Comparison of ENCODE assay signal across 20 mouse cellular contexts in the genomic region with DNA sequence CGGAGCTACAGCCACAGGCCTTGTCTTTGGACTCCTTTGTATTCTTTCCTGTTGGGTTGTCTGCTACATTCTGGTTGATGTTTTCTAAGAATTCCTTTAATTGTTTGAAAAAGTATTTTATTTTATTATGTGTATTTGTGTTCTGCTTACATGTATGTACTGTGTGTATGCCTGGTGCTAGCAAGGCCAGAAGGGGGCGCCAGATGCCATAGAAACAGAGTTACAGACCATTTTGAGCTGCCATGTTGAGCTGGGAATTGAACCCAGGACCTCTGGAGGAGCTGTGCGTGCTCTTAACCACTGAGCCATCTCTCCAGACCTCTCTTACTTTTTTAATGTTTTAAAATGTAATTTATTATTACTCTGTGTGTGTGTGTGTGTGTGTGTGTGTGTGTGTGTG.
DNase-seq lines count a peak whose midpoint lies in the region; ATAC-seq and TF ChIP-seq lines count a peak whose summit lies in the region.
"Had no signal": no experiment of that assay in that cellular context is flagged by ENCODE, and none has a peak within 500 bp of the region (broad histone marks: within the 10 kb centered on the region; RNA-seq: fewer than 3 reads in every experiment).

No protein-coding gene starts in this region.

- H3K79me2 ChIP-seq in heart, adult 2 months (replicated peaks; ENCODE audit: control insufficient read depth, insufficient read depth, low read length) = no peaks in the 10 kb centered on the region
- no peaks in the 10 kb centered on the region for H3K79me2 ChIP-seq in liver, adult 2 months (ENCODE audit: control insufficient read depth, insufficient read depth, low read length)

- no peak overlapping the region for H3K27ac ChIP-seq in heart, adult 2 months
- no peak overlapping the region for H3K27ac ChIP-seq in heart, embryonic 11.5 days (ENCODE audit: low read depth, low read length)
- H3K27ac ChIP-seq in liver, adult 2 months (replicated peaks; ENCODE audit: insufficient read depth, low read depth, low read length) = no peak overlapping the region
- H3K27ac ChIP-seq in liver, embryonic 11.5 days (ENCODE audit: low read depth, low read length) = no peak overlapping the region
- H3K27ac ChIP-seq in liver, embryonic 14.5 days = no peak overlapping the region
- no peak overlapping the region for H3K27ac ChIP-seq in embryonic facial prominence, embryonic 10.5 days (replicated peaks)
- H3K27ac ChIP-seq: kidney, embryonic 15.5 days; limb, embryonic 15.5 days; neural tube, embryonic 12.5 days had no signal

- no peak overlapping the region for H3K9ac ChIP-seq in heart, adult 2 months (ENCODE audit: low read depth, low read length)
- no peak overlapping the region for H3K9ac ChIP-seq in heart, embryonic 11.5 days (ENCODE audit: low read depth, low read length)
- H3K9ac ChIP-seq in liver, adult 2 months (ENCODE audit: low read depth, low read length) = no peak overlapping the region
- no peak overlapping the region for H3K9ac ChIP-seq in liver, embryonic 11.5 days (ENCODE audit: low read depth, low read length)
- no peak overlapping the region for H3K9ac ChIP-seq in liver, embryonic 14.5 days (replicated peaks)
- H3K9ac ChIP-seq: kidney, embryonic 15.5 days; limb, embryonic 15.5 days; neural tube, embryonic 12.5 days had no signal

- no peak for DNase-seq in heart, adult 2 months
- DNase-seq in liver, adult 2 months (ENCODE audit: extremely low read depth, low read depth, low spot score) = no peak
- DNase-seq in liver, embryonic 11.5 days (ENCODE audit: low spot score) = no peak
- no peak for DNase-seq in liver, embryonic 14.5 days (ENCODE audit: low read depth in 3 of 3, low spot score in 3 of 3)
- no peak for DNase-seq in right cerebral cortex, adult 2 months (ENCODE audit: low spot score in 2 of 2)
- no peak for DNase-seq in embryonic facial prominence, embryonic 10.5 days (ENCODE audit: low spot score)
- DNase-seq: adrenal gland, adult 8-10 months; B cell, adult 2 months; cerebellum, adult 11-12 months; cerebellum, postnatal 25 days; heart, postnatal 4 days; lung, postnatal 10 days; right cerebral cortex, postnatal 14 days; thymus, adult 18-20 months had no signal

- no peak overlapping the region for H3K4me2 ChIP-seq in heart, embryonic 11.5 days
- no peak overlapping the region for H3K4me2 ChIP-seq in liver, embryonic 11.5 days
- no peak overlapping the region for H3K4me2 ChIP-seq in liver, embryonic 14.5 days (ENCODE audit: low read depth)
- H3K4me2 ChIP-seq: kidney, embryonic 15.5 days; limb, embryonic 15.5 days; neural tube, embryonic 12.5 days had no signal

- WGBS in heart, adult 2 months = 82% methylated on average over 3 of the region's 3 CpGs
- WGBS in heart, embryonic 11.5 days (ENCODE audit: insufficient replicate concordance) = 74% methylated on average over 3 of the region's 3 CpGs
- WGBS in liver, adult 2 months = 88% methylated on average over 3 of the region's 3 CpGs
- WGBS in liver, embryonic 11.5 days = 77% methylated on average over 3 of the region's 3 CpGs
- 62% methylated on average over 3 of the region's 3 CpGs for WGBS in liver, embryonic 14.5 days (ENCODE audit: insufficient replicate concordance)
- 81% methylated on average over 3 of the region's 3 CpGs for WGBS in embryonic facial prominence, embryonic 10.5 days

- 0 out of 2 replicates have a peak, but pooled peaks have one; percentile 13 for TF ChIP-seq CTCF in heart, adult 2 months (IDR thresholded peaks at IDR 0.05)
- peak; percentile 34; the same call in 1 of the 2 replicates for TF ChIP-seq CTCF in liver, adult 2 months (IDR thresholded peaks at IDR 0.05; ENCODE audit: low read depth, low read length)
- TF ChIP-seq CTCF in E14TG2a.4 (conservative IDR thresholded peaks at IDR 0.05; ENCODE audit: low read length) = peak; percentile 46
- peak; percentile 56 for TF ChIP-seq CTCF in liver, embryonic 14.5 days (IDR thresholded peaks at IDR 0.05; ENCODE audit: low read depth)

- no peak for TF ChIP-seq EP300 in heart, adult 2 months (IDR thresholded peaks at IDR 0.05; ENCODE audit: insufficient read depth, low read depth, low read length)
- no peak for TF ChIP-seq EP300 in liver, embryonic 14.5 days (IDR thresholded peaks at IDR 0.05; ENCODE audit: low read depth)

- H3K4me3 ChIP-seq in heart, adult 2 months = no peak overlapping the region
- no peak overlapping the region for H3K4me3 ChIP-seq in heart, embryonic 11.5 days (ENCODE audit: low read depth, low read length)
- no peak overlapping the region for H3K4me3 ChIP-seq in liver, adult 2 months (ENCODE audit: insufficient read depth, low read depth, low read length)
- no peak overlapping the region for H3K4me3 ChIP-seq in liver, embryonic 11.5 days (ENCODE audit: low read depth, low read length)
- H3K4me3 ChIP-seq in E14TG2a.4 (replicated peaks; ENCODE audit: low read length) = no peak overlapping the region
- H3K4me3 ChIP-seq in liver, embryonic 14.5 days (ENCODE audit: insufficient read depth in 1 of 2, low read depth in 2 of 2, low read length in 2 of 2) = no peak overlapping the region
- no peak overlapping the region for H3K4me3 ChIP-seq in embryonic facial prominence, embryonic 10.5 days
- H3K4me3 ChIP-seq: kidney, embryonic 15.5 days; limb, embryonic 15.5 days; neural tube, embryonic 12.5 days had no signal

- H3K27me3 ChIP-seq in heart, adult 2 months (ENCODE audit: control insufficient read depth, insufficient read depth, low read length) = no peaks in the 10 kb centered on the region
- no peaks in the 10 kb centered on the region for H3K27me3 ChIP-seq in heart, embryonic 11.5 days (ENCODE audit: control insufficient read depth, insufficient read depth, low read length)
- no peaks in the 10 kb centered on the region for H3K27me3 ChIP-seq in liver, adult 2 months (ENCODE audit: control insufficient read depth, insufficient read depth, low read length)
- H3K27me3 ChIP-seq in liver, embryonic 11.5 days (replicated peaks; ENCODE audit: control insufficient read depth, insufficient read depth, low read length) = no peaks in the 10 kb centered on the region
- no peaks in the 10 kb centered on the region for H3K27me3 ChIP-seq in E14TG2a.4 (ENCODE audit: insufficient read depth, low read length)
- H3K27me3 ChIP-seq in liver, embryonic 14.5 days (ENCODE audit: control insufficient read depth, insufficient read depth, low read length) = no peaks in the 10 kb centered on the region
- H3K27me3 ChIP-seq in embryonic facial prominence, embryonic 10.5 days (replicated peaks; ENCODE audit: low read depth, poor library complexity, severe bottlenecking) = no peaks in the 10 kb centered on the region
- H3K27me3 ChIP-seq: kidney, embryonic 15.5 days; limb, embryonic 15.5 days; neural tube, embryonic 12.5 days had no signal

- no peaks in the 10 kb centered on the region for H3K36me3 ChIP-seq in heart, adult 2 months (ENCODE audit: control insufficient read depth, insufficient read depth, low read length)
- H3K36me3 ChIP-seq in heart, embryonic 11.5 days (ENCODE audit: control insufficient read depth, insufficient read depth, low read length) = no peaks in the 10 kb centered on the region
- H3K36me3 ChIP-seq in liver, adult 2 months (ENCODE audit: control insufficient read depth, insufficient read depth, low read length) = no peaks in the 10 kb centered on the region
- no peaks in the 10 kb centered on the region for H3K36me3 ChIP-seq in liver, embryonic 11.5 days (ENCODE audit: control insufficient read depth, insufficient read depth, low read length)
- H3K36me3 ChIP-seq in E14TG2a.4 (ENCODE audit: insufficient read depth, low read length) = peaks cover 2% of the 10 kb centered on the region; the same call in 1 of the 2 replicates
- no peaks in the 10 kb centered on the region for H3K36me3 ChIP-seq in liver, embryonic 14.5 days (replicated peaks; ENCODE audit: control insufficient read depth, insufficient read depth, low read depth)
- H3K36me3 ChIP-seq in embryonic facial prominence, embryonic 10.5 days (replicated peaks) = no peaks in the 10 kb centered on the region
- H3K36me3 ChIP-seq: kidney, embryonic 15.5 days; limb, embryonic 15.5 days; neural tube, embryonic 12.5 days had no signal

- H3K4me1 ChIP-seq in heart, adult 2 months (ENCODE audit: control insufficient read depth, insufficient read depth, low read length) = no peaks in the 10 kb centered on the region
- H3K4me1 ChIP-seq in heart, embryonic 11.5 days (ENCODE audit: control insufficient read depth, insufficient read depth, low read length) = peaks cover 8% of the 10 kb centered on the region
- H3K4me1 ChIP-seq in liver, adult 2 months (ENCODE audit: control insufficient read depth, insufficient read depth, low read length) = no peaks in the 10 kb centered on the region
- H3K4me1 ChIP-seq in liver, embryonic 11.5 days (replicated peaks; ENCODE audit: control insufficient read depth, insufficient read depth, low read length) = peaks cover 10% of the 10 kb centered on the region
- 0 out of 2 replicates have a peak, but pooled peaks cover 8% of the 10 kb centered on the region for H3K4me1 ChIP-seq in E14TG2a.4 (replicated peaks; ENCODE audit: low read depth, low read length)
- H3K4me1 ChIP-seq in liver, embryonic 14.5 days (replicated peaks; ENCODE audit: control insufficient read depth in 2 of 2, insufficient read depth in 2 of 2, low read length in 1 of 2) = peaks cover 0 to 9% of the 10 kb centered on the region in 2 experiments; a peak in 3 of 4 replicates
- peaks cover 14% of the 10 kb centered on the region for H3K4me1 ChIP-seq in embryonic facial prominence, embryonic 10.5 days
- H3K4me1 ChIP-seq: neural tube, embryonic 12.5 days had no signal

- no peak for TF ChIP-seq POLR2A in heart, adult 2 months (IDR thresholded peaks at IDR 0.05; ENCODE audit: insufficient read depth, low read depth, low read length)
- no peak for TF ChIP-seq POLR2A in liver, adult 2 months (IDR thresholded peaks at IDR 0.05; ENCODE audit: extremely low read depth, insufficient read depth, low read length)

- intact Hi-C loops in heart, adult 2 months (cut with DNase I) = no loop called here

- no peaks in the 10 kb centered on the region for H3K9me3 ChIP-seq in heart, embryonic 11.5 days (replicated peaks; ENCODE audit: control insufficient read depth, low read length)
- no peaks in the 10 kb centered on the region for H3K9me3 ChIP-seq in liver, embryonic 11.5 days (ENCODE audit: control insufficient read depth, low read length)
- H3K9me3 ChIP-seq in E14TG2a.4 (ENCODE audit: low read length) = no peaks in the 10 kb centered on the region
- no peaks in the 10 kb centered on the region for H3K9me3 ChIP-seq in liver, embryonic 14.5 days (ENCODE audit: control insufficient read depth, low read length)
- no peaks in the 10 kb centered on the region for H3K9me3 ChIP-seq in embryonic facial prominence, embryonic 10.5 days
- H3K9me3 ChIP-seq: kidney, embryonic 15.5 days; limb, embryonic 15.5 days; neural tube, embryonic 12.5 days had no signal

- no peak for ATAC-seq in heart, embryonic 11.5 days (replicated peaks; ENCODE audit: insufficient number of reproducible peaks, low FRiP score, low TSS enrichment)
- ATAC-seq in liver, embryonic 11.5 days (replicated peaks; ENCODE audit: low FRiP score) = no peak
- no peak for ATAC-seq in liver, embryonic 14.5 days (ENCODE audit: insufficient read depth)
- ATAC-seq: forebrain, embryonic 16.5 days had no signal
